Mouse (Mus musculus): ENCODE measurements around the gene Ninj2.

- TF ChIP-seq MAFK (IDR thresholded peaks at IDR 0.05; ENCODE audit: borderline replicate concordance, low read depth, low read length), result no peak
- TF ChIP-seq ZMIZ1 (IDR thresholded peaks at IDR 0.05; ENCODE audit: low read depth, low read length), result no peak
- no peak for TF ChIP-seq CTCF (IDR thresholded peaks at IDR 0.05 in 2 of 3, conservative IDR thresholded peaks at IDR 0.05 in 1 of 3; ENCODE audit: control insufficient read depth in 1 of 3, insufficient read depth in 1 of 3, low read depth in 2 of 3, low read length in 3 of 3, poor library complexity in 1 of 3, severe bottlenecking in 1 of 3)
- no peak for TF ChIP-seq USF2 (IDR thresholded peaks at IDR 0.05; ENCODE audit: borderline replicate concordance in 1 of 2, insufficient read depth in 1 of 2, low read depth in 1 of 2, low read length in 2 of 2)
- no peak for TF ChIP-seq CHD2 (IDR thresholded peaks at IDR 0.05; ENCODE audit: low read length)
- no peak for TF ChIP-seq TAL1 (IDR thresholded peaks at IDR 0.05; ENCODE audit: low read length)
- no peak for TF ChIP-seq ETS1 (IDR thresholded peaks at IDR 0.05; ENCODE audit: low read depth, low read length)
- no peak for TF ChIP-seq ZKSCAN1 (IDR thresholded peaks at IDR 0.05; ENCODE audit: low read depth, low read length)
- no peak for TF ChIP-seq POLR2A (IDR thresholded peaks at IDR 0.05; ENCODE audit: control insufficient read depth in 1 of 2, insufficient read depth in 1 of 2, low read depth in 1 of 2, low read length in 2 of 2, poor library complexity in 1 of 2)
- no peak for TF ChIP-seq RAD21 (IDR thresholded peaks at IDR 0.05; ENCODE audit: low read depth, low read length)
- no peak for TF ChIP-seq ZNF384 (IDR thresholded peaks at IDR 0.05; ENCODE audit: low read depth, low read length)
Measured at GRCm38 (mm10) chr6:120202406-120202805, 109.3 kb downstream of the Ninj2 start.

Measured in MEL (cell line).